Mouse (Mus musculus) spleen, postnatal 10 days (tissue): ENCODE data around the gene Ap1g1.

Source experiments
- DNase-seq, 2 experiments: peaks; one replicate each; pipeline ENCODE4 v3.0.0; 2021 to 2022; ENCODE audit warnings: low spot score in 2 of 2

The Ap1g1 gene

DNA sequence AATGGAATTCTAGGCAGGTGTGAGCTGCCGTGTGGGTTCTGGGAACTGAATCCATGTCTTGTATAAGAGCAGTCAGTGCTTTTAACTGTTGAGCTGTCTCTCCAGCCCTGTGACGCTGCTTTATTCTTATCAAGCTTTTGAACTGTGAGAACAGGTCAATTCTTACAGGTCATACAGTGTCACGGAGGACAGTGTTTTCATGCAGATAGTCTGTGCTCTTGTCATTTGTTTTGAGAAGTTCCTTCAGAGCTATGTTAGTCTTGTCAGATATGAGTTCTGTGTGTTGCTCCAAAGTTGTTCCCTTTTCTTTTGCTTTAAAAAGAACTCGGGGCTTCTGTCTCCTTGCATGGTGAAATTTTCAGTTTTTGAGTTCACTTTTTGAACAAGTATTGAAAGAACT lies 2.2 kb downstream of the Ap1g1 start:
- DNase-seq, result no peak

DNA sequence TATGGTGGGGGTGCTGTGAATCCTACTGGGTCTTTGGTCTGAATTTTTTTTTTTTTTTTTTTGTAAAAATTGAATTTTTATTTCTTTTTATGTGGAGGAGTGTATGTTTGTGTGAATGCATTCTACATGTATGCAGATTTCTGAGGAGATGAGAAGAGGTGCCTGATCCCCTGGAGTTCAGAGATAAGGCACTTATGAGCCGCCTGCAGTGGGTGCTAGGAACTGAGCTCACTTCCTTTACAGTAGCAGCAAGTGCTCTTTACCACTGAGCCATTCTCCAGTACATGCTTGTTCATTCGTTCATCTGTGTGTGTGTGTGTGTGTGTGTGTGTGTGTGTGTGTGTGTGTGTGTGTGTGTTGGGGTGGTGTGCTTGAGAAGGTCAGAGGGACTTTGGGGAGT lies 12.6 kb downstream of the Ap1g1 start:
- DNase-seq, result no peak

DNA sequence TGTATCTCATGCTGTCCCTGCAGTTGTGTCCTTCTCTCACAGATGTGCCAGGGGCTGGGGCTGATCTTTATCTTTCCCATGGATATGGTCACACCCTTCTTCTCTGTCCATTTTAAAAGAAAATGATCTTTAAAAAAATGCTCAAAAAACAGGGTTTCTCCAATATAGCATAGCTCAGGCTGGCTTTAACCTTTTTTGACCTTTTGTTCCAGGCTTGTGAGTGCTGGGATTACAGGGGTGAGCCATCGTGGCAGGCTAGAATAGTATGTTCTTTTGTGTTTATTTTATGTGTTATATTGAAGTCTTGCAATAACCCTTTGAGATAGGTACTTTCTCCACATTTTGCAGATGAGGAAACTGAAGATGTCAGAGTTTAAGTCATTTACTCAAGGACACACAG lies 16.8 kb downstream of the Ap1g1 start:
- no peak for DNase-seq

DNA sequence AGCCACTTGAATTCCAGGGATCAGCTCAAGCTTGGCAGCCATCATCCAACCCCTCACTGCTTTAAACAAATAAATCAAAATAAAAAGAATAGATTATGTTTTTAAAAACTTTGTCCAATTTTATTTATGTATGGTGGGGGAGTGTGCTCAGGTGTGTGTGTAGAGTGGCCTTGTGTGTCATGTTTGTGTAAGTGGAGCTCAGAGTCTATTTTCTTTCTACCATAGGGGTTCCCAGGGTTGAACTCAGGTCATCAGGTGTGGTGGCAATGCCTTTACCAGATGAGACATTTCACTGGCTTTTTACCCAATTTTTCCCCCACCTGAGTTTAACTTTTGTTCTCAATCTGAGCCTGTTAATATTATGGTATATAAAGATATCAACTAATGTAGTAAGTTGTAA lies 20.4 kb downstream of the Ap1g1 start:
- no peak for DNase-seq

DNA sequence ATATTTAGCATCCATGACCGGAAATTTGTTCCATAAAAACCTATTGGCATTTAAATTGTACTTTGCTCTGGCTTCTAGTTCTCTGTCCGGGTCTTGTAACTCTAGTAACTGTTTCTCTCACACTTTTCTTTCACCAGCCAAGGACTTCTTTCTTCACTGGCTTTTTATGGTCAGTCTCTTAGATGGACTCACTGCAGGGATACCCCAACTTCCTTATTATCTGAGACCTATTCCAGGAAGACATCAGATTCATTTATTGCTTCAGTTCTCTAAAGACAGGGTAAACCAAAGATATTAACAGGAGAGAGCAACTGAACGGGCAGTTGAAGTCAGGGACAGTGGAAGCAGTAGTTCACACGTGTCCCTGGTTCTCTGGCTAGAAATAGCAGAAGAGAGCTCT lies 20.9 kb downstream of the Ap1g1 start:
- DNase-seq, result no peak

DNA sequence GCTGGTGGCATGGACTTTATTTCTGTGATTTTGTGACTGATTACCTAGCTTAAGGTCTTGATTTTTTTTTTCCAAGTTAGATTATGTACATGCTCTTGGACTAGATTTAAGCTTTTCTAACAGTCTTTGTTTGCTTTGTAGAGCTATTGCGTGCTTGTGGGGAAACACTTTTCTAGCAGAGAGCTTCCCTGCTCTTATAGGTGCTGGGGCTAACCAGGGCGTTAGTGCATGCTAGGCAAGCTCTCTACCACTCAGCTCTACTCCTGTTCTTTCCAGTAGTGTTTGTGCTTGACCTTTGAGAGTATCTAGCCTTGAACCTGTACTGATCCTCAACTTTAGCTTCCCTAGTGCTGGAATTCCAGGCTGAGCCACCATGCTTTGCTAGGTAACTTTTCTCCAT lies 22.0 kb downstream of the Ap1g1 start:
- DNase-seq, result no peak

DNA sequence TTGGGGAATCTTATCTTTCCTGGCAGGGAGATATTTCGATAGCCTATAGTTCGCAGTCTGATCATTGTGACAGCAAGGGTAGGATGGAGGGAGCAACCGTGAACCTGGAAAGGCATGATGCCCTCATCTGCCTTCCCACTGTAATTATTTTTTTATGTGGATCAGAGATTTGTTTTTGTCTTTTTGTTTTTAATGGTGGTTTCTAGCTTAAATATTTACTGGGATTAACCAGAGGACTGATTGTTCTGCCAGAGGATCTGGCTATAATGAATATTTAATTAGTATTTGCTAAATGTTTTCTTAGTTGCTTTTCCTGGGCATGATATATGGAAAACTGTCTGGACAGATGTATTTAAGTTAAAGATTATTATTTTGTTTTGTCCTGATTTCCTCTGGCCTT lies 24.9 kb downstream of the Ap1g1 start:
- DNase-seq, result no peak

DNA sequence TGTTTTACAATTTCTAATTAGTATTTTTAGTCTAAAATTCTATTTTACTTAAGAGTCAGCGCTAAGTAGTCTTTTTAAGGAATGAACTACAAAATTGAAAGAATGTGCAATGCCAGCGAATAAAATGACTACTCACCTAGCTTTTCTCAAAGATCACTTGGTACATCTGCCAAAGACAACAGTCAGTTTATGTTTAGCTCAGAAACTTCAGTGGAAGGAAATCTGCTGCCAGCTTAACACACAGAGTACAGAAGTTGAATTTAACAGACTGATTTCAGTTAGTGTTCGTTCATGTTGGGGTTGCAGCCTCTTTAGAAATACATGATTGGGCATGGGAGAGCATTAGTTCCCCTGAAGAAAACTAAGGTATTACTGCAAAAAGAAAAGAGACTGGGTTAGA lies 25.4 kb downstream of the Ap1g1 start:
- no peak for DNase-seq

DNA sequence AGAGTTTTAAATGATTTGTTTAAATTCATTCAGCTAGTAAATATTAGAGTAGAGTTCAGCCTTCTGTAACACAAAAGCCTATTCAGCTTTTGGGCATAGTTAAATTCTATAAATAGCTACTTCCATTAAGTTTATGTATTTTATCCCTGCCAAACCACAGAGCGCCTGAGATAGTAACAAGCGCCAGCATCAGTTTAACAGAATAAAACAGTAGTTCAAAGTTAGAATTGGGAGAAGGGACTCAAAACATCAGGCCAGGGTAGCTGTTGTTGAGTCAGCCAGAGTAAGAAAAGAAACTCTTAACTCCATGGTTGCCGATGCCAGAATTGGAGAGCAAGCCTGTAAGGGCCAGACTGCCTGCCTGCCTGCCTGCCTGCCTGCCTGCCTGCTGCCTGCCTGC lies 28.2 kb downstream of the Ap1g1 start:
- DNase-seq, result no peak

DNA sequence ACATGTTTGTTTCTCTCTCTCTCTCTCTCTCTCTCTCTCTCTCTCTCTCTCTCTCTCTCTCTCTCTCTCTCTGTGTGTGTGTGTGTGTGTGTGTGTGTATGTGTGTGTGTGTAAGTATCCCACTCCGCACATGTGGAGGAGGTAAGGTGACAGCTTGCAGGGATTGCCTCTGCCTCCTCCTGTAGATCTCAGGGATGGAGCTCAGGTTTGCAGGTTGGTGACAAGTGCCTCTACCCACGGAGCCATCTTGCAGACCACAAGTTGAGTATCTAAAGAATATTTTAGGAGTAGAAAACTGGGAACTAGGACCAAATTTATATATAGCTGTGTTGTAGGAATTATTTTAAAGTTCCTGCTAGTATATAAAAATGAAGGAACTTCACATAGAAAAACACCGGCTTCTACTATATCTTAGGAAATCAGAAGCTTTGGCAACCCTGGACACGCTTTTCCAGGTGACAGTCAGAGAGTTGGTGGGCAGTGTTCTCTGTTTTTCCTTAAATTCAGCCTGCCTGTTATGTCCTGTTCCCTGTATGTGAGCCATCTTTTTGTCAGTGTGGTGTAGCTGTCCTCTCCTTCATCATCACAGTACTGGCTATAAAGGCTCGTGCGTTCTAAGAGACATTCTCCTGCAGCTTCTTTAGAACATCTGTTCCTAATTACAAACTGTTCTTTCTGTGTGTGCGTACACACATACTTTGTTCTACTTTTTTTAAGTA lies 29.2 kb downstream of the Ap1g1 start:
- DNase-seq, result no peak

DNA sequence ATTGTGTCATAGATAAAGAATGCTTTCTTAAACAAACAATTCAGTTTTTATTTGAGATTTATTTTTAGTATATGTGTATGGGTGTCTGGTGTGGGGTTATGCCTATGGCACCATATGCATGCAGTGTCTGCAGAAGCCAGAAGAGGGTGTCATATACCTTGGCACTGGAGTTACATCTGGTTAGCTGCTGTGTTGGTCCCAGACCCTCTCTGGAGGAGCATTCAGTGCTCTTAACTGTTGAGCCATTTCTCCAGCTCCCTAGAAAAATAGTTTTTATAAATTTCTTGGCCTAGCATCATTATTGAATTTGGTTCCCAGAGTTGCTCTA lies 29.7 kb downstream of the Ap1g1 start:
- no peak for DNase-seq

DNA sequence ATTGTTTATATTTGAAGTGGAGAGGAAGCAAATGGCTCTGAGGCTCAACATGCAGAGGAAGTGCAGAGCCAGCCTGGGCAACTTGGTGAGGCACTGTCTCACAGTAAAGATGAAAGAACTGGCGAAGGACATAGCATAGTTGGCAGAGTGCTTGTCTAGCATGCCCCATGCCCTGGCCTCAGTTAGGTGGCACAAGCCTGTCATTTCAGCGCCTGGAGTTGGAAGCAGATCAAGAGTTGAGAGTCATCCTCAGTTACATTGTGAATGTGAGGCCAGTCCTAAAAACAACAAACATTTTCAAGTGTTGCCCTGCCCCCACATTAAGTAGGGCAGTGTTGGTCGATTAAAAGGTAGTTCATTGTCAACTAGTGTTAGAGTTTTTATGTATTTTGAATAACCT lies 32.1 kb downstream of the Ap1g1 start:
- DNase-seq, result no peak

DNA sequence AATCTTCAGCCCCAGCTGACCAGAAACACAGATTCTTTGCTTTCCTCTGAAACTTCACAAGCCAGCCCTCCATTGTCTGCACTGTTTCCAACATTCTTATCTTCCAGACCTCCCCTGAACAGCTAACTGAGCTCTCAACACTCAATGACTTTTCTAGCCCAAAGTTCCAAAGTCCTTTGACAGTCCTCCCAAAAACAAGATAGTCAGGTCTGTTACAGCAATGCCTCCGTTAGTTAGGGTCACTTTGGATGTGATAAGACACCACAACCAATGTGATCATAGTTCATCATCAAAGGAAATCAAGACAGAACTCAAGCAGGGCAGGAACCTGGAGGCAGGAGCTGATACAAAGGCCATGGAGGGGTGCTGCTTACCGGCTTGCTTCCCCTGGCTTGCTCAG lies 36.9 kb downstream of the Ap1g1 start:
- DNase-seq, result no peak

DNA sequence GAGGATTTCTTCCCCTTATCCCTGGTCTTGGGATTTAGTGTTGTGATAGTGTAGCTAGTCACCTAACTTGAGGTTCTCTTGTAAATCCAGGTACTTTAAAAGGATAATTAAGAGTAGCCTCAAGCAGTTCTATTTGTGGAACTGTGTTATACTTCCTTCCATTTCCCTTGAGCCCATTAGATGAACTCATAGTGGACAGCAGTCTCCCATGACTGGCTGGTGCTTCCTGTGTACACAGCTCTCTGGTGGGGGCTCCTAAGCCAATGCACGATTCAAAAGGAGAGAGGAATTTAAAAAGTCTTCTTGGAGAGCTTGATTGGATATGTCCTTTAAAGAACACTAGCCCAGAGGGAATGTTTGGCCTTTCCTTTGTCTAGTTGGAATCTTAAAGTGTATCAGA lies 39.6 kb downstream of the Ap1g1 start:
- DNase-seq, result no peak

DNA sequence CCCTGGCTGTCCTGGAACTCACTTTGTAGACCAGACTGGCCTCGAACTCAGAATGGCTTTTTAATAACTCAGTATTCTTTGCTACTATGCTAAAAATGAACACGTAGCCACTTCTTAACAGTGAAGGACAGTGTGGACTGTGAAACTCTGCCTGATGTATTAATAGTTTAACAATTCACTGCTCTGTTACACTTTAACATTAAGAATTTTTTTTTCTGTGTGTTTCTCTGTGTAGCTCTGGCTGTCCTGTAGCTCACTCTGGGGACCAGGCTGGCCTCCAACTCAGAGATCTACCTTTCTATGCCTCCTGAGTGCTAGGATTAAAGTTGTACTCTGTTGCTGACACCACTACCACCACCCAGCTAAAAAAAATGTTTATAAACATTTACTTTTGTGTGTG lies 45.2 kb downstream of the Ap1g1 start:
- no peak for DNase-seq

DNA sequence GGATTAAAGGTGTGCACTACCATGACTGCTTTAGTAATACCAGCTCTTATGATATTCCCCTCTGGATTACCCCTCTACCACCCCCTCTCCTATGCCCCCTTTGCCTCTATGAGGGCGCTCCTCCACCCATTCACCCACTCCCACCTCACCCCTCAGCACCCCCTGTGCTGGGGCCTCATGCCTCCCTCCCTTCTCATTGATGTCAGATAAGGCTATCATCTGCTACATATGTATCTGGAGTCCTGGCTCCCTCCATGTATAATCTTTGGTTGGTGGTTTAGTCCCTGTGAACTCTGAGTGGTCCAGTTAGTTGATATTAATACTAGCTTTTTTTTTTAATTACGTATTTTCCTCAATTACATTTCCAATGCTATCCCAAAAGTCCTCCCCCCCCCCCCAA lies 61.5 kb downstream of the Ap1g1 start:
- no peak for DNase-seq

DNA sequence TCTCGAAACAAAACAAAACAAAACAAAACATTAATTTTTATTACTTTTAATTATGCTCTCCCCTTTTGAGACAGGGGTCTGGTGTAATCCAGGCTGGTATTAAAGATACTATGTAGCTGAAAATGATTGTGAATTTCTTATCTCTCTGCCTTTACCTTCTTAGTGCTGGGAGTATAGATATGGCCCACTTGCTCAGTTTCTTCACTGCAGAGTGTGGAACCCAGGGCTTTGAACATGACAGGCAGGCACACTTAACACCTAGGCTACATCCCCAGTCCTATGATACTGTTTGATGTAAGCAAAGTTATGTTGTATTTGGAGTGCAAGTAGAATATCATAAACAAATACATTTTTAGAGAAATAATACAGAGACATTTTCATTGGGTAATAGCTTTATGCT lies 64.1 kb downstream of the Ap1g1 start:
- DNase-seq, result no peak

DNA sequence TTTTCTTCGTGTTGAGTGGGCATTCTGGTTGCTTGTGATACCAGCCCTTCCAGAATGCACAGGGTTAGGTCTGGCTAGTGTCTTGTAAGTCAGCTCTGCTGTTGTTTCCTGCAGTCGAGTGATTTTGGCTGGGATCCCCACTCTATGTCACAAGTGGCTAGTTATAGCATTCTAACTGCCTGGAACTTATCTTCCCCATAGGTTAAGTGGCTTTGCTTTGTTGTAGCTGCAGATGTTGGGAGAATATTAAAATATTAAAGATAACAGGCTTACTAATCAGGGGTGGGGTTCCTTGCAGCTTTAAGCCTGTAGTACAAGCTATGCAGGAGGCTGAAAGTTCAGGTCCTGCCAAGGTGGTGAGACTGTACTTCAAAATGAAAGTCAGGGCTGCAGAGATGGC lies 69.5 kb downstream of the Ap1g1 start:
- no peak for DNase-seq

DNA sequence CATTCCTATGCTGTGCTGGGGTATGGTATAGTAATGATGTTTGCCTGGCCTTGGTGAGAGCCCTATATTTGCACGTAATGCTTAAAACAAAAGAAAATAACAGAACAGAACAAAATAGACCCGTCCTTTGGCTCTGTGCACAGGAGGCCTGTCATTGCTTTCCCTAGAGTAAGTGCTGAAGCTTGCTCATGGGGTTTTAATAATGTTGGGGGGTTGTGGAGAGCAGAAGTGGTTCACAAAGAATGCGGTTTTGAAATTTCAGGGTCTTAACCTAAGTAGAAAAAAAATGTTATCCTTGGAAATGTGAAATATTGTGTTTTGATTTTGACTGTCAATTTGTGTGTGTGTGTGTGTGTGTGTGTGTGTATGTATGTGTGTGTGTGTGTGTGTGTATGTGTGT lies 70.6 kb downstream of the Ap1g1 start:
- no peak for DNase-seq

DNA sequence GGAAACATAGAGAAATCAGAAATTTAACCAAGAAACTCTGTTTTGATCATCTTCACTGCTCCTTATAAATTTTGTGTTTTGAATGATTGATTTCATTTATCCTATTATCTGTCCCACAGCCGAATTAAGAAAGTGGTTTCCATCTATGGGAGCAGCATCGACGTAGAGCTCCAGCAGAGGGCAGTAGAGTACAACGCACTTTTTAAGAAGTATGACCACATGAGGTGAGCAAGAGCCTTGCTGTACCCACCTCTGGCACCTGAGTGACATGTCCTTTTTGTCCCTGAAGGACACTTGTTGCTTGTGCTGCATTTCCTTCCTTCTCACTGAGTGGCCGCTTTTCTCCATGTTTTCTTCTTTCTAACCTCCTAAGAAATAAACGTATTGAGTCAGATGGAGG lies 75.1 kb downstream of the Ap1g1 start:
- peak; percentile 56 to 80 for DNase-seq

DNA sequence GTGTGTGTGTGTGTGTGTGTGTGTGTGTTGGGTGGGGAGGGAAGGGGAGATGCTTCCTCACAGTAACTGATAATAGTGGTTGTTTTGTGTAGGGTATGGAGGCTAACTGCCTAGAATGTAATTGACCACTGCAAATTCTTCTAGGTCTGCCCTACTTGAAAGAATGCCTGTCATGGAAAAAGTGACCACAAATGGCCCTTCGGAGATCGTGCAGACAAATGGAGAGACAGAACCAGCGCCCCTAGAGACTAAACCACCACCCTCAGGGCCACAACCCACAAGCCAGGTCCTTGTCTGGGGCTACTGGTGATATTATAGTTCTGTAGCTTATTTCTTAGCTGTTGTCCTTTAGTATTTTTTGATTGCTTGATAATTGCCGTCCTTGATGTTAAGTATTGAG lies 76.2 kb downstream of the Ap1g1 start:
- no peak for DNase-seq

DNA sequence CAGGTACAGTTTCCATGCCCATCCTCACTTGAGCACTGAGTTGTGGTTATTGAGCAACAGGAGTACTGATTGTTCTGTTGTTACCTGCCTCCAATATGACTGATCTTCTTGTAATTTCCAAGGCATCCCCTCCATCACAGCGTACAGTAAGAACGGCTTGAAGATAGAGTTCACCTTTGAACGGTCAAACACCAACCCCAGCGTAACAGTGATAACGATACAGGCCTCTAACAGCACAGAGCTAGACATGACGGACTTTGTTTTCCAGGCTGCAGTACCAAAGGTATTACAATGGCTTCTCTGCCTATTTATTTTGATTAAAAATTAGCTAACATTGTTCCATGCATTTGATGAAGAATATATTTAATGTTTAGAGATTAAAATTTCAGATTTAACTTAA lies 77.1 kb downstream of the Ap1g1 start:
- no peak for DNase-seq

DNA sequence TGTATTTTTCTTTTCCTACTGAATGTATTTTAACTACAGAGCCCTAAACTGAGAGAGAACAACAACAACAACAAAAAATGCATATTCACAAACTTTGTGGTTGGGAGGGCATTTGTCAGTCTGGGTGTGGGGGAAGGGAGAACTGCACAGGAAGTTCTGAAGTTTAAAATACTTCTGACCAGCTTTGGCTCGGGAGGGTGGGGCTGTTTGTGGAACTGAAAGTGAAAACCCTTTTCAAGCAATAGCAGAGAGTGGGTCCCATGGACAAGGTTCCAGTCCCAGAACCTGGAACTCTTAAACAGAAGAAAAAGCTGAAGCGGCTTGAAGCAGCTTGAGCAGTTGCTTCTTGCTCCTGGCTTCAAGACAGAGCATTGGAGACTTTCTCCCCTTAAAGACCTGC lies 85.0 kb downstream of the Ap1g1 start:
- peak; percentile 57 to 80 for DNase-seq

DNA sequence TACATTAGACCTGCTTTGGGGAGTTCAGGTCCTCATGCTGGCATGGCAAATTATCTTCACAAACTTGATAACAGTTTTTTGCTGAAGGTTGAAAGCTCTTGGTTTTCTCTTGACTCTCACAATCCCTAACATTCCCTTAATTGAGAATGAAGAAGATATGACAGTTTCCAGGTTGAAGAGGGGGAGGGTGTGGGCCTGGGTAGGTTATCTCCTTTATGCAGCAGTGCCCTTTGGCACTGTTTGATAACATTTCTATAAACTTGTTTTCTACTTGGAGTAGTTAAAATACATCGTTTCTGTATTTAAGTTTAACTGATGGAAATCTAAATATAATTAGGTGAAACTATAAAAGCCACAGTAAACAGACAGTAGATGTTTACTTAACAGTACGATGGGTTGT lies 86.4 kb downstream of the Ap1g1 start:
- peak in 1 of 2 experiments; percentile 61 for DNase-seq

DNA sequence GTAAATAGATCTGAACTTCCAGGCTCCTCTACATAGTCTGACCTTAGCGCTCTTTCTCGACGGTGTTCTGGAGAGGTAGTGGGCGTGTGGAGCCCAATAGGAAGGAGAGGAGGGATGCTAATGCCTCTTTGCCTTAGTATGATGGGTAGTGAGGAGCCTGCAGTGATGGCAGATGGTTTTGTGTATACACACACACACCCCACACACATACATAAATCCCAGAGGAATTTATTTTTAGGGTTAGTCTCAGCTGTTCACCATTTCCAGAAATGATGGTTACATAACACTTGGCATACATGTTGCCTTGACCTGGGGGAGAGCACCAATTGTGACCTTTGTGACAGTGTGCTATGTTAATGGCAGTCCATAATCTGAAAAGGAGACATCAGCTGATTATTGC lies 87.2 kb downstream of the Ap1g1 start:
- DNase-seq, result peak; percentile 36 to 58
